Mouse (Mus musculus) 3T3-L1 (cell line): ENCODE results near the gene AU021092.
A peak's percentile ranks its signal among the peaks of the same experiment; 100 is the strongest.
"Not testable (repeated sequence)": the region's sequence is repeated elsewhere in the genome, so short reads cannot be mapped to it uniquely, and the experiment has no call there.

Experiments used
- DNase-seq: peaks from one replicate; pipeline ENCODE4 v3.0.0-alpha.2; 2015; ENCODE audit warnings: low read depth, low spot score

The AU021092 gene

DNA sequence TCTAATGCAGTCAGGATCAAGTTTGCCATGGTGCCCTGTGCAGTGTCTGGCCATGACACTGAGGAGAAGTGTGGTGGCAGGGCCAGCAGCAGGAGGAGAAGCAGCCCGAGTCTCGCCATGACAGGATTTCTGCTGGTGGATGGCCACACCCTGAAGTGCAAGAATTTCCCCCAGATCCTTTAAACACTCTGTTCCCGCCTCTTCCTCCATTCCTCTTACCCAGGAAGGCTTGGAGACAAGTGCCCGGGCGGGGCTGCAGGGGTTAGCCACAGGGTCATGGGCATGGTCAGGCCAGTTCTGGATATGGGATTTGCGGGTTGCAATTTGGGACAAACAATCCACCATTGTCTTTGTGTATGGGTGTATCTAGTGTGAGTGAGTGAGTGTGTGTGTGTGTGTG, at the start of gene AU021092:
AU021092 (minus strand) TSS at position 160 of the 400 bp plus-strand sequence.
- peak; percentile 37 for DNase-seq

DNA sequence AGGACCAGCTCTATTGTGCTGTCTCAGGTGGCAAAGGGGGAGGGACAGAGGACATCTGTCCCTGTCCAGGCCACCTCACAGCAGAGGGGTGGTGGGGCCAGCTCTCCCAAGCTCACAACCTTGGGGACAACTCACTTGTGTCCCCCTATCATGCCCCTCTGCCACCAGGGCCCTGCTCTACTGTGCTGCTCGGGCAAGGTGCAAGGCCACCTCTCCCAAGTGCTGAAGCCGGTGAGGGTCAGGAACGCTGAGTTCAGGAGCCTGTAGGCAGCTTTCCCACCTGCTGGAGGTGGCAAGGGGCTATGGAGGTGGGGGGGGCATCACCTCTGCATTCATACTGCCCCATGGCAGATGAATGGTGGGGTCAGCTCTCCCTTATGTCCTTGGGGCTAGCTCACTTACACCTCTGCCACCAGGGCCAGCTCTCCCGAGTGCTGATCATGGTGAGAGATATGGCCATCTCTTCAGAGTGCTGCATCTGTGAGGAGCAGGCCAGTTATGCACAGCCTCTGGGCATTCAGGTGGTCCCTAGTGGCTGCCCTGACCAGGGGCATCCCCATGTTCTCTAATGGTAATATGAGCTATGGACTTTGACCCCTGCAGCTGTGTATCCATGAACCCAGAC, 49.4 kb upstream of the AU021092 start:
- no peak for DNase-seq

DNA sequence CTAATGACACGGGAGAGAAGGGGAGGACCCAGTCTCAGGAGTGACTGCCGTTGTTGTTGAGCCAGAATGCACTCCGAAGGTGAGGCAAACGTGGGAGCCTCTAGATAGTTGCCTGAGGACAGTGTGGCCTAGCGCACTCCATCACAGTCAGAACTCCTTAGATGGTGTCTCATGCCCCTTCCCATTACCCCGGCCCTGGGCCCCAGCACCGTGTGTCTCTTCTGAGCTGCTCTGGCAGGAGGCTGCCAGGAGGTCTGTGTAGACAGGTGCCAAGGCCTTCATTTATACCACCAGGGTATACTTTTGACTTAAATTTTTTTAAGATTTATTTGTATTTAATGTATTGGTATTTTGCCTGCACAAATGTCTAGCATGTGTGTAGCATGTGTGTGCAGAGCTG, 41.8 kb upstream of the AU021092 start:
- DNase-seq: no peak

DNA sequence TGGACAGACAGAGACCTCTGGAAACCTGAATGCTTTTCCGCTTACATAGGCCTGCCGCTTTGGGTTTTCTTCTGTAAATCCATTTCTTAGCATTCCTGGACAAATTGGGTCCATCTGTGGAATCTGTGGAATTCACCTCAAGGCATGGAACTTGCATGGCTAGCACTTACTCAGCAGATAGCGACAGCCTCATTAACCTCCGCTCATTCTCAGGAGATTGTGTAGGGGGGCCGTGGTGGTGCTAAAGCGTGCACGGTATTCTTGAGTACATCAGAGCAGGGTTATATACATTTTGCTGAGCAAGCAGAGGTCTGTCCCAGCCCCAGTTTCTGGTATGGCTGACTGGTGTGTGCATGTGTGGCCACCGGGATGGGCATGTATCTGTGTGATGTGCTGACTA, 41.1 kb upstream of the AU021092 start:
- DNase-seq: peak; percentile 57

DNA sequence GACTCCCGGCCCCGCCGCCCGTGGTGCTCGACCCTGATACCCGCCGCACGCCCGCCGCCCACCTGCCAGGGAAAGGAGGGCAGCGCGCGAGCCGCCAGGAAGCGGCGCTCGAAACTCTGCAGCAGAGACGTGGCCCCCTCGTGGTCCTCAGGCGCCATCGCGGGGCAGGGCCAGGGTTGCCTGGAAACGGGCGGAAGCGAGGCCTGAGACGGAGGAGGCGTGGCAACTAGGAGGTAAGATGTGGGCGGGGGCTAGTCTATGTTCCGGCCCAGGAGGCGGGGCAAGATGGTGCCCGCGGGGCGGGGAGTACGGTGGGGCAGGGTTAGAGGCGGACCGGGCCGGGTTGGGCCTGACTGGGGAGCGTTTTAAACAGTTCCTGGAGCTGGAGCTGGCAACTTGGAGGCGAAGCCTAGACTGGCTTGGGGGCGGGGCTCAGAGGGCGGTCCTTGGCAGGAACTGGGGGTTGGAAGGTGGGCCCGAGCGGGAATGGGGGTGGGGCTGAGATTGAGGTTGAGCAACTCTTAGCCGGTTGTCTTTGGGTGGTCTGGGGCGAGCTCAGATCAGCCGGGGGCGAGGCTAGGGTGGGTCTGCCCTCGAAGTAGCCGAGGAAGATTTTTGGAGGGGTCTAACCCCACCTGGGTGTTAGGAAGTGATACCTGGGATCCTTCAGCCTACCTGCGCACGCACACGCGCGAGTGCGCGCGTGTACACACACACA, 33.8 kb upstream of the AU021092 start, which contains the start of gene Eef2kmt:
Eef2kmt (minus strand) TSS at position 205 of the 718 bp plus-strand sequence.
- peak; percentile 99 for DNase-seq

DNA sequence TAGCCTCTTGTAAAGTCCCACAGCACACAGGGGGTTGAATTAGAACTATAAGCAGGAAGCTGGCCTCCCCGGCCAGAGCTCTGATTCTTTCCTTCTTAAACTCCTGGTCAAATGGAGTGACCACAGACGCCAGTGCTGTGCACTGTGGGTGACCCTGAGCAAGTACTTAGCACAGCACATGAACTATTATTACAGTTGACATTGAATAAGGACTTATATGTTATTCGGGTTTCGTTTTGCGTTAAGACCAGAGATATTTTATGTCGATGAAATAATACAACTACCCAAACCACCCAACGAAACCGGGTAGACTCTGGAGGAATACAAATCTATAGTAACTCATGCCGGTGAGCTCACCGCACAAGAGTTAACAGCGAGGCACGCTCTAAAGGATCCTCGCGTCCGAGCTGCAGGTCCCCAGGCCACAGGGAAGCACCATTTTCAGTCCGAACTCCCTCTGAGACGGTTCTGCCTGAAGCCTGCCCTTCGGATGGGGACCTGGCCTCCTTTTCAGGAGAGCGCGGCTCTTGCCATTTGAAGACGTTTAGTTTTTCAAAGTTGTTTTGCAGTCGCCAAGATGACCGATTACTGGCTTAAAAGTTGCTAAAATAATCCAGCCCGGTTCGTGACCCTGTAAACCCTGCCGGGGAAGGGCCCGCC, 33.1 kb upstream of the AU021092 start:
- peak; percentile 59 for DNase-seq

DNA sequence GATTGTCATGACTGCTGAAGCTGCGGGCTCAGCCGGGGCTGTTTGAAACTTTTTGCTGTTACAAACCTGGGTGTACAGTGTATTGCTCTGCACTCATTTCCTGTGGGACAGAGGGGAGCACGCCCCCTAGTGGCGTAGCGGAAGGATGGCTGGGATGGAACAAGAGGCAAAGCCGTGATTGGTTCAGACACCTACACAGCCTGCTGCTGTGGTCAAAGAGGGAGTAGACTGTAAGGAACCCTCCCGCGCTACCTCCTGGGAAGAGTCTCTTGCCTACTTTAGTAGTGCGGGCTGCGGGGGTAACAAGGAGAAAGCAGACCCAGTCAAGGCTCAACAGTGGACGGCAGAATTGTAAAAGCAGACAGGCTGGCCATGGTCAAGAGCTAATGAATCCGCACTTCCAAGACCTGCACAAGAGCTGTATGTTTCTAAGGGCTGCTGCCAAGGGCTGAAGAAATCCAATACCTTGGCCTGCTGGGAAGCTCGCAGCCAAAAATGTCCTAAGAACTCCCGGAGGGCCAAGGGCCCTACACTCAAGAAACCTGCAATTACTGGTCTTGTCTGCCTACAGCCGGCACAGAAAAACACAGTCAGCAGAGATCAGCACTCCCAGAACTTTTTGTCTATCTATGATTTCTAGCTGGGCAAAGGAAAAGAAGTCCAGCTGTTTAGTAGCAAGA, 32.4 kb upstream of the AU021092 start:
- DNase-seq: peak; percentile 98

DNA sequence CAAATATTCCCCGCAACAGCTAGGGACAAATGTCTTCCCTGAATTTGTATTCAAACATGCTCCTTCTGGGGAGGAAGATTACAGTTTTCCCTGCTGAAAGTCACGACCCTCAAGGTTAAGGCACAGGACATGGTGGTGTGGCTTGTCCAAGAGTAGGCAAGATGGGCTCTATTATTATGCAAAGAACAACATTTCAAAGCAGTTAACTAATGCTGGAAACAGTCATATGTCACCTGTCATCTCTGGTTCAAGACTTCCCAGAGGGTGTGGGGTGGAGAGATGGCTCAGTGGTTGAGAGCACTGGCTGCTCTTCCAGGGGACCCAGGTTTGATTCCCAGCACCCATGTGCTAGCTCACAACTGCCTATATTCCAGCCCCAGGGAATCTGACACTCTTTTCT, 30.2 kb upstream of the AU021092 start:
- DNase-seq: no peak

DNA sequence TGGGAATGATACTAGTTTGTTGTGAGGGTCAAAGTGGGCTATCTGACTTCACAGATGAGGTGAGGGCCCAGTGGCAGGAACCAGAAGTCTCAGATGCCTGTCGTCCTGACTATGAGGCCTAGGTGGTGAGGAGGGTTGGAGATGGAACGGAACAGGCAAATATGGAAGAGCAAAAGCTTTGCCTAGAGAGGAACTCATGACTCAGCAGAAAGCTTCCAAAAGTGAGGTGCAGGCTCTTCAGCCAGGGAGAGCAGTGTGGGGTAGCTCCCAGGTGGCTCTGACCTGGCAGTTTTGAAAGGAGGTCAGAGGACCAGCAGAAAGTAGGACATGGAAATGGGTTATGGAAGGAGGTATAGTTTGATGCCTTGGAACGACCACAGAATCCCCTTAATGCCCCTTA, 28.8 kb upstream of the AU021092 start:
- no peak for DNase-seq

DNA sequence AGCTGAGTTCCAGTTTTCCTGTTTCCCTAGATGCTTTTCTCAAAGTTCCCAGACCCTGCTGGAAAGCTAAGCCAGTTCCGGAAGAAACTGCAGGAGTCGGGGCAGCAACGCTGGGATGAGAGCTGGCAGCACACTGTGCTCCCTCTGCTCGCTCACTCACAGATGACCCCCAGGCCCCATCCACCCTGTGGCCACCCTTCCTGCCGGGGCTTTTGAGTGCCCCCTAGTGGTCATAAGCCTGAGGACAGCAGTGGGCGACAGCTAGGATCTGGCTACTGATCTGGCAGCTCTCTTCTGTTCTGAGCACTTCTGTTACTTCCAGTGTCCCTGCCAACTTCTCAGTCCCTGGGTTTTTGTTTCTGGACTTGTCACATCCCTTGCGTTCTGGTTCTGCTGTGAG, 22.3 kb upstream of the AU021092 start:
- peak; percentile 78 for DNase-seq

DNA sequence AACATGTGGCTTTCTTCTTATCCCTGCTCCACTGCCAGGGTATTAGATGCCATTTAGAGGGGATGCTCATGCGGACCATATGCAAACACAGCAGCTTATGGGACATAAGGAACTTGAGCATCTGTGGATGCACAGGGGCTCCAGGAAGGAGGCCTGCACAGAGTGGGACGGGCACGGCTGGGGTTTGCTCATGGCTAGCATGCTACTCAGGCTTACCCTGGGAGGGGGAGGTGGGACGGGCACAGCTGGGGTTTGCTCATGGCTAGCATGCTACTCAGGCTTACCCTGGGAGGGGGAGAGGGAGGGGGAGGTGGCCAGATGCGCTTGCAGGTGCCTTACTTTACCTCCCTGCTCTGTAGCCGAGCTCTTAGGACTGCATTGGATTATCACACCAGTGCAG, 20.8 kb upstream of the AU021092 start:
- no peak for DNase-seq

DNA sequence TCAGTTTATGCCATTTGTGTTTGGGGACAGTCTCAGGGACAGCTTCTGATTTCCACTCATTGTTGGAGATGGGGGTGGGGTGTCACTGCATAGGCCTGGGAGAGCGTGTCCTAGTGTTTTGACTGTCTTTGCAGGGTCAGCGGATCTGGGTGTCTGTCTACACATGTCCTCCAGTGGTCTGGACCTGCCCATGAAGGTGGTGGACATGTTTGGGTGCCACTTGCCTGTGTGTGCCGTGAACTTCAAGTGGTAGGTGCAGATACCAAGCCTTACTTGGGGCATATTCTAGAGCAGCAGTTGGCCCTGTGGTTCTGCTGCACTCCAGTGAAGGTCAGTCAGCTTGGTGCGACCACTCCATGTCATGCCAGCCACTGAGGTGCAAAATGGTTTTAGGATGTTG, 20.3 kb upstream of the AU021092 start:
- DNase-seq: no peak

DNA sequence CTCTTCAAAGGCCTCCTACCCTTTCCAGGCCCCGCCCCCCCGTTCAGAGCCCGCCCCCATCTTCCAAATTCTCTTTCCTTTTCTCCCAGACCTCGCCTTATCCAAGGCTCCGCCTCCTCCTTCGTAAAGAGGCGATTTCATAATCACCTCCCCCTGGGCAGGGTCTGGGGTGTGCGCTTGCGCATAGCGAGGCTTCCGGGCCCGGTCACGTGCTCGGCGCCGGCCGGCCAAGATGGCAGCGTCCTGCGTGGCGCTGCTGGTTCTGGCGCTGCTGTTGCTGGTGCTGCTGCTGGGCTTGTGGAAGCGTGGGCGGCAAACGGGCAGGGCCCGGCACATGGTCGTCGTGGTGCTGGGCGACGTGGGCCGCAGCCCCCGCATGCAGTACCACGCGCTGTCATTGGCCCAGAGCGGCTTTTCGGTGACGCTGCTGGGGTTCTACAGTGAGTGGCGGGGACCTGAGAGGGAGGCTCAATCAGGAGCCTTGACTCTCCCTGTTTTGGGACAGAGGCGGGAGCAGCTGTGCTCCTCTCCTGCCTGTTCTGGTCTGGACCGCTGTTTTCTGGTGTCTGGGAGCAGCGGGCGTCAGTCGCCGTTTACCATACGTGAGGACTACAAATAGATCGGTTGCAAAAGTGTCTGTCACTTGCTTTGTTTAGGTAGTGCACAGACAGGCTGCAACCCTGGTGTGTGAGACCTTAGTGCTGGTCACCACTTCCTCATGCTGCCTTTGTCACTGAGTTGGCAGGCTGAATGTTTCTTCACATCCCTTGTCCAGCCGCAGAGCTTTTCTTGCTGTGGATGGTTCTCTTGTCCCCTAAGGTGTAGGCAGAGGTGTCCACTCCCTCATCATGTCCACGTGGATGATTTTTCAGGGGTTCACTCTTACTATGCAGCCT, 11.6 kb upstream of the AU021092 start, which contains the start of gene Alg1:
Alg1 (plus strand) TSS at position 204 of the 896 bp plus-strand sequence.
- DNase-seq: peak; percentile 99

DNA sequence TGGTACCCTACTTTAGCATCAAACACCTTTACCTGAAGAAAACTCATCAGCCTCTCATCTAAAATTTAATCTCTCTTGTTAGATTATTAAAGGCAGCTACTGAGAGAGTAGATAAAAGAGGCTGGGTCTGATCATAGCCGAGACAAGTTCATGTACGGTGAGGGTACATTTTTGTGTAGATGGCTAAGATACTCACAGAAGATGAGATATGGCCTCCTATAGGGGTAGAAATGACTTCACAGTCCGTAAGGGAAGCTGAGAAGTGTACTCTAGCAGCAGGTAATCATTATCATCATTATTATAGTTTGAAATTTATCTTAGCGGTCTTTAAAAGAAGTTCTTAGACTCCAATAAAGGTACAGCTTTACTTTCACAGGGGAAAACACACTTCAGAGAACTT, 10.9 kb upstream of the AU021092 start:
- no peak for DNase-seq

DNA sequence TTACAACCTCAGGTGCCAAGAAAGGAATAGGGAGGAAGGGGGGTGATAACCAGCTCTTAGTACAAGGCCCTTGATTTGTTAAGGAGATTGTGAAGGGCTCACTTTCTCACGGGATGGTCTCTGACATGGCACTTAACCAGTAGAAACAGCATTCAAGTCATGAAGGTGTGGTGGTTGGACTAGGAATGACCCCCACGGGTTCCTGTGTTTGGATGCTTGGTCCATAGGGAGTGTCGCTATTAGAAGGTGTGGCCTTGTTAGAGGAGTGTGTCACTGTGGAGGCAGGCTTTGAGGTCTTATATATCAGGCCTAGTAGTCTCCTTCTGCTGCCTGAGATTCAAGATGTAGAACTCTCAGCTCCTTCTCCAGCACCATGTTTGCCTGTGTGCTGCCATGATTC, 6.0 kb upstream of the AU021092 start:
- not testable (repeated sequence) for DNase-seq

DNA sequence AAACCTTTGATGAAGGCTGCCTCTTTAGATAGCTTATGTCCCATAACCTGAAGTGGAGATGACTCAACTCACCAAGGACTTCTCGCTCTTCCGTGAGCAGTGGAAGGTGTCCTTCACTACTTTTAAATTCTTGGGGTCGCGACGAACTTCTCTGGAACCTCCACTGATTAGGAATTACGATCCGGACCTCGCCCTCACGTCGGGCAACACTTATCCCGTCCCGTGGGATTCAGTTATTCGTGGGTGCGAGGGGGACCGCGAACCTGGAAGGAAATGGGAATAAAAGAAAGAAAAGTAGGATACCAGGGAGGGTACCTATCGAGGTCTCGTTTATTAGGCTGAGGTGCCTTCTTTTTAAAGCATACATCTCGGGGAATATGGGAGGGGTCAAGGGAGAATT, 5.4 kb upstream of the AU021092 start:
- not testable (repeated sequence) for DNase-seq

DNA sequence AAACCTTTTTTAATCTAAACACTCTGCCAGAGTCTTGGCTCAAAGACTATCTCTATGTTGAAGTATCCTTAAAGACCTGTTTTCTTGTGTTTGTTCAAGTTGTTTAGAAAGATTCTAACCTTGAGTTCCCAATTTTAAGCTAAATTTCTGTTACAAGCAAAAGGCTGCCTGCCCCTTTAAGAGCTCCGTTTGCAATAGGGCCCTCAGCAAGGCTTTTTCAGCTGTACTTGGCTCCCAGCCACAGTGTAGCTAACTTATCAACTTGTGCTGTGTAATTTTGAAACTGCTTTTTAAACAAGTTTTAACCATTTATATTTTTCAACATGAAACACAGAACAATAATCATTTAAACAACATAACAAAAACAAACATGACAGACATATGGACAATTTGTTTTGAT, 4.4 kb upstream of the AU021092 start:
- DNase-seq: not testable (repeated sequence)

DNA sequence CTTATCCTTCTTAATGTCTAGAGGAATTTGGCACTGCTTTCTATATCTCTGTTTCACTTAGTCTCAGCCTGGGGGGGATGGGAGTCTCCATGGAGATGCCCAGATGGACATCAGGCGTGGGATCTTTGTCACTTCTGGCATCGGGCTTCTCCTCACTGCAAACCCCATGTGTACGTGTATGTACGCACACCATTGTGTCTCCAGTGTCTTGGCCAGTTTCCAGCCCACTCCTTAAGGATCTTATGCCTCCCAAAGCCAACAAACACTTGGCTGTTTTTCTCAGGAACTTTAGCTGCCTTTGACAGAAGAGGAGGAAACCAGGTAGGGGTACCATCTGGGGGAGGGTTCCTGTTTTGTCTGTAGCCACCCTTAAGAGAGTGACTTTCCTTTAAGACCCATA, 696 bp downstream of the AU021092 start:
- no peak for DNase-seq

DNA sequence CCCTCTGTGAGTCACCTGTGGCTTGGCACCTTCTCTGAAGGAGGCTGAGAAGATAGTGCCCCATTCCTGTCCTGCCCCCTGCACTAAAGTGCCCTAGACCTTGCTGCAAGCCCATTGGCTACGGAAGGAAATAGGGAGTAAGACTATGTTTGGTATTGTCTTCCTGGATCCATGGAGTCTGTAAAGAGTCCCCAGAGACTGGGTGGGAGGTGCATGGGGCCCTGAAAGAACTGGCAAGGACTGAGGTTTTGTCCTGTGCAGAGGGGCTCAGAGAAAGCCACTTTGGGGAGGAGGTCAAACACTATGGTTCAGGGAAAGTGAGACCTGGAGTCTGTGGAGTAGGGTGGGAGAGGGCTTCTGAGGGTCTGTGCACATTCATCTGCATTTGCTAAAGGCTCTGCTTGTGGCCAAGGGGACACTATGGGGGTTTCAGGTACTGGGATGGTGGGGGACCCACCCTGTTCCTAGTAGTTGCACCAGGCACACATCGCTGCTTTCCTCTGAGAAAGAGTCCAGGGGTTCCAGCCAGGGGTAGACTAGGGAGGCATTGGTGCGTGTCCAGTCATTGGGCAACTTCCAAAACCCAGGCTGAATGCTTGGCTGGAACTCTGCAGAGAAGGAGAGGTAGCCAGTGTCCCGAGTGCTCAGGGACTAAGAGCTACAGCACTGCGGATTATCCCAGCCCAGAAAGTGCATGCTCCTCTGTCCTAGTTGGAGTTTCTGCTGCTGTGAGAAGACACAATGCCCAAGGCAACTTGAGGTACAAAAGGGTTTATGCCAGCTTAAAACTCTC, 4.6 kb downstream of the AU021092 start:
- DNase-seq: no peak

DNA sequence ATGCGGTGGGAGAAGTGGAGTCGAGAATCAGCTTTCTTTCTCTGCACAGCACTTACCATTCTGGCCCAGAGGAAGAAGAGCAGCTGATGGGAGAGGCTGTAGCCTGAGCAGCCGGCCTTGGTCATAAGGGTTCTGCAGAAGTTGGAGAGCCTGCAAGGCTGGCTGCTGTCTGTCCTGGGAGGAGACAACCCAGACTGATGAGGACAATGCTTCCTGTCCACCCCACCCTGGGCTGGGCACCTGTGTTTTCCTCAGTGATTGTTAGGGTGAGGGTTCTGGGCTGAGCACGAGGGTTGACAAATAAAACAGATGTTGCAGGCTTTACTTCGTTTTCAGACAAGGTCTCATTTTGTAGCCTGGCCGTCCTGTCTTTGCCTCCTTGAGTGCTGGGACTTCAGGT, 5.4 kb downstream of the AU021092 start:
- no peak for DNase-seq
